8 mouse cellular contexts compared by ENCODE assay signal in the genomic region with DNA sequence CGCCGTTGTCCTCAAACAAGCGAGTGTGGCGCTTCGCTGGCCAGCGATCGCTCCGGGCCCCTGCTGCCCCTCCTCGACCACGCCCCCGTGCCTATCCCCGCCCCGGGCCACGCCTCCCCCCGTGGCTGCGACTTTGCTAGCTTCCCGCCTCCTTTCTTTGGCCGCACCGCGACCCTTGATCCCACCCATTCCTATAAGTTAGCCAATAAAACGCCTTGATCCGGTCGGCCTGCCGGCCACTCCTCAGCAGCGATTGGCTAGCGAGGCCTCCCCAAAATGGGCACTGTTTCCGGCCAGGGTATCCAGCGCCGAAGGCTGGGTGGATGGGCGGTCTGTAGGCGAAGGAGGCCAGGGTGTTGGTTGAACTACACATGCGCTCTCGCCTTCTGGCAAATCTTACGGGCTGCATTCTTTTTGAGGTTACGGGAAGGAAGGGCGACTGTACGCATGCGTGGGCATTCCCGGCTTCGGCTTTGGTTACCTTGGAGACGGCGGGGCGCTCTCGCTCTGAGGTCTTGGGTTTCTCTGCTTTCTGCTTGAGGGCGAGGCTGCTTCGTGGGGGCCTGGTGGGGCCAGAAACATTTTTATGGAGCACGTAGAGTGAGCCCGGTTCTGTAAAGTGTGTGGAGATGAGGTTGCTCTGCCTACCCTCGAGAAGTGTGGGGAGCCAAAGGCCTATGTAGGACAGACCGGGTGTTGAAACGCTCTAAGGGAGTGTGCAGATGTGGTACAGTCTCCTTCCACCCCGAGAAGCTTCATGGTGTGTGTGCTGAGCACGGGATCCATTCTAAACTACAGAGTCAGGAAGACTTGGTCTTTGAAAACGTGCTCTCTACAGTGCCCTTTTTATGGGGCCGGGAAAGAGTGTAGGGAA. TPM values are rescaled to one million over a fixed set of nuclear protein-coding genes. Genes with fewer than 3 reads are reported as not detected.
A peak's percentile ranks its signal among the peaks of the same experiment; 100 is the strongest.
DNase-seq lines count a peak whose midpoint lies in the region; ATAC-seq and TF ChIP-seq lines count a peak whose summit lies in the region.

Map3k14 (minus strand) TSS at position 127 of the 874 bp plus-strand sequence.

- no peak for TF ChIP-seq CTCF in lung, adult 2 months (IDR thresholded peaks at IDR 0.05; ENCODE audit: insufficient read depth, low read length)

- TF ChIP-seq POLR2A in lung, adult 2 months (IDR thresholded peaks at IDR 0.05; ENCODE audit: borderline replicate concordance, extremely low read depth, low read depth, low read length), result peak; percentile 93; the same call in 1 of the 2 replicates

- no peaks in the 10 kb centered on the region for H3K36me3 ChIP-seq in ES-E14 (ENCODE audit: control insufficient read depth, insufficient read depth, low read length, poor library complexity, severe bottlenecking)
- no peaks in the 10 kb centered on the region for H3K36me3 ChIP-seq in forebrain, embryonic 15.5 days

- no peaks in the 10 kb centered on the region; a peak in 2 of 4 replicates for H3K4me1 ChIP-seq in ES-E14 (ENCODE audit: control insufficient read depth in 2 of 2, insufficient read depth in 2 of 2, low read length in 2 of 2, poor library complexity in 1 of 2)
- H3K4me1 ChIP-seq in forebrain, embryonic 15.5 days, result peaks cover 53% of the 10 kb centered on the region
- H3K4me1 ChIP-seq in lung, adult 2 months (ENCODE audit: control insufficient read depth, insufficient read depth, low read length), result peaks cover 5% of the 10 kb centered on the region; the same call in 1 of the 2 replicates

- in situ Hi-C loops in ES-E14 (cut with MboI; ENCODE audit: low sequenced_read_pairs in 2 of 2, unreplicated experiment in 2 of 2), result no loop called here

- peak within 1 kb of the TSS; percentile 88 for H3K4me2 ChIP-seq in forebrain, embryonic 15.5 days (replicated peaks)

- no peak within 1 kb of the TSS for H3K27ac ChIP-seq in ES-E14 (ENCODE audit: insufficient read depth, low read depth, low read length, poor library complexity, severe bottlenecking)
- H3K27ac ChIP-seq in forebrain, embryonic 15.5 days (replicated peaks), result peak within 1 kb of the TSS; percentile 89

- WGBS in forebrain, embryonic 15.5 days, result 1% methylated on average over 55 of the region's 55 CpGs
- WGBS in lung, adult 2 months, result 2% methylated on average over 55 of the region's 55 CpGs

- peak; percentile 95 for DNase-seq in ES-E14 (ENCODE audit: low read depth, low spot score)
- peak; percentile 100 for DNase-seq in cerebellum, adult 11-12 months
- DNase-seq in heart, postnatal 25 days (ENCODE audit: low spot score), result peak; percentile 100
- peak; percentile 99 for DNase-seq in layer of hippocampus, adult 18-20 months (ENCODE audit: low spot score in 2 of 2)
- peak; percentile 100 for DNase-seq in lung, adult 2 months
- DNase-seq in thymus, adult 18-20 months, result peak; percentile 99 to 100

- H3K4me3 ChIP-seq in ES-E14 (ENCODE audit: insufficient read depth in 1 of 2, low read depth in 1 of 2, low read length in 2 of 2, poor library complexity in 1 of 2, severe bottlenecking in 1 of 2), result peak within 1 kb of the TSS; percentile 77 to 80
- peak within 1 kb of the TSS; percentile 71 for H3K4me3 ChIP-seq in forebrain, embryonic 15.5 days
- H3K4me3 ChIP-seq in lung, adult 2 months (replicated peaks; ENCODE audit: extremely low read depth, low read depth, low read length), result peak within 1 kb of the TSS; percentile 72

- H3K9me3 ChIP-seq in ES-E14 (ENCODE audit: control insufficient read depth, insufficient read depth, low read depth, low read length), result no peaks in the 10 kb centered on the region
- H3K9me3 ChIP-seq in forebrain, embryonic 15.5 days, result no peaks in the 10 kb centered on the region

- no peaks in the 10 kb centered on the region for H3K27me3 ChIP-seq in forebrain, embryonic 15.5 days

- ATAC-seq in forebrain, embryonic 15.5 days (replicated peaks), result peak; percentile 99
- ATAC-seq in neutrophil, adult 5-6 weeks (ENCODE audit: extremely low read depth, insufficient number of reproducible peaks, low FRiP score, poor library complexity, severe bottlenecking), result peak; percentile 84

- intact Hi-C loops in heart, postnatal 25 days (cut with DNase I), result loop anchor here (5.0 kb wide), 3 partner anchors 35 to 240 kb away; partner anchors contain the start of genes Dcakd and Nmt1

- peak within 1 kb of the TSS; percentile 77 for H3K9ac ChIP-seq in ES-E14 (ENCODE audit: insufficient read depth, low read depth, low read length, poor library complexity, severe bottlenecking)
- peak within 1 kb of the TSS; percentile 75 for H3K9ac ChIP-seq in forebrain, embryonic 15.5 days (replicated peaks)

TF ChIP-seq in ES-E14, 5 proteins besides CTCF, POLR2A, EP300 and RAD21:
- TF ChIP-seq MAFK (IDR thresholded peaks at IDR 0.05; ENCODE audit: insufficient read depth, low read depth, low read length), result no peak
- TF ChIP-seq ZNF384 (IDR thresholded peaks at IDR 0.05; ENCODE audit: low read depth, low read length), result no peak
- TF ChIP-seq CHD2 (IDR thresholded peaks at IDR 0.05; ENCODE audit: low read depth, low read length), result no peak
- TF ChIP-seq ZC3H11A (IDR thresholded peaks at IDR 0.05; ENCODE audit: borderline replicate concordance, low read depth, low read length), result no peak
- TF ChIP-seq HCFC1 (IDR thresholded peaks at IDR 0.05; ENCODE audit: borderline replicate concordance, insufficient read depth, low read length), result no peak

RNA-seq across cellular contexts. Expression of gene Map3k14, which starts in this region (rescaled TPM):
- 4.5 and 5.3 TPM in 2 replicates for total RNA-seq in ES-E14 (2012; rRNA removed)
- 3.7 and 3.9 TPM in 2 replicates for polyA plus RNA-seq in forebrain, embryonic 15.5 days (2015; fragmentation: Nextera tagmentation; extraction: Ambion mirVana)
- 1 to 10 TPM; 2.7 to 2.9 TPM for total RNA-seq in heart, postnatal 25 days (2021)
- total RNA-seq in layer of hippocampus, adult 18-20 months (2021), result 1 to 10 TPM; 4.5 to 4.7 TPM
- polyA plus RNA-seq in lung, adult 2 months (2012; rRNA removed), result 16.3 and 19.7 TPM in 2 replicates
- total RNA-seq in neutrophil, adult 5-6 weeks (2017), result 43.5 and 50.7 TPM in 2 replicates
